Mouse (Mus musculus): Measurements from ENCODE around the gene Pithd1.

Pithd1 gene

GRCm38 (mm10) chr4:135986943-135987710 is at the start of gene Pithd1:
Gene Pithd1, minus strand, starts transcription at chr4:135987264.
- peak; percentile 88 to 90 for DNase-seq (ENCODE audit: low spot score in 2 of 2)

- no peak for DNase-seq (ENCODE audit: low spot score in 2 of 2)
Measured at GRCm38 (mm10) chr4:136035078-136035477, 48.0 kb upstream of the Pithd1 start.

GRCm38 (mm10) chr4:136033231-136033630 is 46.2 kb upstream of the Pithd1 start:
- no peak for DNase-seq (ENCODE audit: low spot score in 2 of 2)

GRCm38 (mm10) chr4:136030968-136031909 is 44.2 kb upstream of the Pithd1 start:
- DNase-seq (ENCODE audit: low spot score in 2 of 2), result no peak

GRCm38 (mm10) chr4:136028689-136029088 is 41.6 kb upstream of the Pithd1 start:
- DNase-seq (ENCODE audit: low spot score in 2 of 2), result no peak

GRCm38 (mm10) chr4:136028132-136028564 is 41.1 kb upstream of the Pithd1 start:
- DNase-seq (ENCODE audit: low spot score in 2 of 2), result no peak

GRCm38 (mm10) chr4:136027416-136028131 is 40.5 kb upstream of the Pithd1 start:
- DNase-seq (ENCODE audit: low spot score in 2 of 2), result no peak

- DNase-seq (ENCODE audit: low spot score in 2 of 2), result no peak
Measured at GRCm38 (mm10) chr4:136025350-136025749, 38.3 kb upstream of the Pithd1 start.

- DNase-seq (ENCODE audit: low spot score in 2 of 2), result no peak
Measured at GRCm38 (mm10) chr4:136022924-136023323, 35.9 kb upstream of the Pithd1 start.

- DNase-seq (ENCODE audit: low spot score in 2 of 2), result peak; percentile 99 to 100
Measured at GRCm38 (mm10) chr4:136021549-136022047, 34.5 kb upstream of the Pithd1 start, which contains the start of gene Eloa. Gene Eloa, minus strand, starts transcription at chr4:136021763.

- peak in 1 of 2 experiments; percentile 13 for DNase-seq (ENCODE audit: low spot score in 2 of 2)
Measured at GRCm38 (mm10) chr4:136020743-136021548, 33.9 kb upstream of the Pithd1 start.

GRCm38 (mm10) chr4:136016059-136016602 is 29.1 kb upstream of the Pithd1 start:
- no peak for DNase-seq (ENCODE audit: low spot score in 2 of 2)

- no peak for DNase-seq (ENCODE audit: low spot score in 2 of 2)
Measured at GRCm38 (mm10) chr4:136010586-136010985, 23.5 kb upstream of the Pithd1 start.

- DNase-seq (ENCODE audit: low spot score in 2 of 2), result no peak
Measured at GRCm38 (mm10) chr4:136008782-136009447, 21.9 kb upstream of the Pithd1 start.

GRCm38 (mm10) chr4:136006821-136007220 is 19.8 kb upstream of the Pithd1 start:
- DNase-seq (ENCODE audit: low spot score in 2 of 2), result no peak

- no peak for DNase-seq (ENCODE audit: low spot score in 2 of 2)
Measured at GRCm38 (mm10) chr4:136004921-136005320, 17.9 kb upstream of the Pithd1 start.

- DNase-seq (ENCODE audit: low spot score in 2 of 2), result no peak
Measured at GRCm38 (mm10) chr4:136004107-136004675, 17.1 kb upstream of the Pithd1 start.

- no peak for DNase-seq (ENCODE audit: low spot score in 2 of 2)
Measured at GRCm38 (mm10) chr4:135995118-135995517, 8.1 kb upstream of the Pithd1 start.

- no peak for DNase-seq (ENCODE audit: low spot score in 2 of 2)
Measured at GRCm38 (mm10) chr4:135993941-135994340, 6.9 kb upstream of the Pithd1 start.
